Mouse (Mus musculus): ENCODE measurements around the gene Cd2.

Cd2 gene

DNA sequence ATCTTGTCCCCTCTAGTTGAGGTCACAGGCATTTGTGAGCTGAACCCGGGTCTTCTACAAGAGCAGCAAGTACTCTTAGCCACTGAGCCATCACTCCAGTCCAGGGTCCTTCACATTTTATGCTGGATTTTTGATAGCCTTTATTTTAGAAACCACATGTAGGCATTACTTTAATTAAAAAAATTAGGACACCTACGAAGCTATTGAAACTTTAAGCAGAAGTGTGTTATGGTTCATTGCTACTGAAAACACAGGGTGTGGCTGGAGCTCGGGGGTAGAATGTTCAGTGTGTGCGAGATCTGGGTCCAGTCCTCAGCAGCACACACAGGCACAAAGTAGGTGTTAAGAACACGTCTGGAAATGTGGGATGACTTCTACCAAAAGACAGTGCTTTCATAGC lies 59.7 kb downstream of the Cd2 start:
- no peak for DNase-seq (ENCODE audit: low spot score)
